Mouse (Mus musculus) liver, postnatal 0 days (tissue): Measurements from ENCODE around the gene Rabgap1l. TPM values are rescaled to one million over a fixed set of nuclear protein-coding genes. Genes with fewer than 3 reads are reported as not detected.

Experiments used
- ATAC-seq: fragments of 200-750 bp; cut with Nextera tagmentation; 2 replicates; pipeline ENCODE4 v1.8.0; 2017; ENCODE audit warnings: mild to moderate bottlenecking, moderate library complexity
- DNase-seq: peaks from one replicate; pipeline ENCODE4 v3.0.0-alpha.2; 2016
- H3K27ac ChIP-seq: fragments of 300-500 bp; sonication (generic); 2 replicates; pipeline ENCODE4 v1.5.1; 2014; ENCODE audit warnings: antibody characterized with exemption, moderate library complexity, mild to moderate bottlenecking, low read depth
- H3K27me3 ChIP-seq: fragments of 300-500 bp; sonication (generic); 2 replicates; pipeline ENCODE4 v1.6.1; 2014; ENCODE audit warnings: low read length, control low read depth, mixed read lengths; ENCODE audit not compliant: insufficient read depth
- H3K36me3 ChIP-seq: fragments of 300-500 bp; sonication (generic); replicated peaks from 2 replicates; pipeline ENCODE4 v1.6.1; 2014; ENCODE audit warnings: mild to moderate bottlenecking, control low read depth, low read length, moderate library complexity, mixed read lengths; ENCODE audit not compliant: insufficient read depth
- H3K4me1 ChIP-seq: fragments of 300-500 bp; sonication (generic); 2 replicates; pipeline ENCODE4 v1.6.1; 2014; ENCODE audit warnings: antibody characterized with exemption, mild to moderate bottlenecking, control low read depth; ENCODE audit not compliant: insufficient read depth
- H3K4me2 ChIP-seq: fragments of 300-500 bp; sonication (generic); 2 replicates; pipeline ENCODE4 v1.6.1; 2014; ENCODE audit warnings: low read depth, mild to moderate bottlenecking, low read length, moderate library complexity, mixed read lengths
- H3K4me3 ChIP-seq: fragments of 300-500 bp; sonication (generic); 2 replicates; pipeline ENCODE4 v1.5.1; 2014; ENCODE audit warnings: low read depth, low read length
- H3K9ac ChIP-seq: fragments of 300-500 bp; sonication (generic); replicated peaks from 2 replicates; pipeline ENCODE4 v1.6.1; 2014; ENCODE audit warnings: mild to moderate bottlenecking, moderate library complexity
- H3K9me3 ChIP-seq: fragments of 300-500 bp; sonication (generic); 2 replicates; pipeline ENCODE4 v1.6.1; 2016; ENCODE audit warnings: mild to moderate bottlenecking, control low read depth, low read length, mixed read lengths
- CTCF ChIP-seq: sonication (generic); IDR thresholded peaks from 2 replicates; pipeline ENCODE4 v1.5.1; 2016; ENCODE audit warnings: antibody characterized with exemption, low read depth
- EP300 ChIP-seq: IDR thresholded peaks from 2 replicates; pipeline ENCODE4 v1.6.1; 2016; ENCODE audit warnings: antibody characterized with exemption, low read depth, mild to moderate bottlenecking
- WGBS: fragments of 180-500 bp; shearing (Covaris S2); extraction: QIAGEN DNeasy Blood & Tissue Kit; methylation state at CpG from one replicate; pipeline ENCODE4 v1.1.7; 2014; ENCODE audit not compliant: insufficient replicate concordance; 5-methylcytosine and 5-hydroxymethylcytosine counted together
- polyA plus RNA-seq: library from polyadenylated mRNA; unstranded; fragments of >200 nt; fragmentation: Nextera tagmentation; extraction: Ambion mirVana; gene quantifications from 2 replicates; pipeline ENCODE4 v1.2.1, GENCODE M21; 2015

Rabgap1l gene
- polyA plus RNA-seq, 1 experiment from 2014 or later: 21.6 TPM

DNA sequence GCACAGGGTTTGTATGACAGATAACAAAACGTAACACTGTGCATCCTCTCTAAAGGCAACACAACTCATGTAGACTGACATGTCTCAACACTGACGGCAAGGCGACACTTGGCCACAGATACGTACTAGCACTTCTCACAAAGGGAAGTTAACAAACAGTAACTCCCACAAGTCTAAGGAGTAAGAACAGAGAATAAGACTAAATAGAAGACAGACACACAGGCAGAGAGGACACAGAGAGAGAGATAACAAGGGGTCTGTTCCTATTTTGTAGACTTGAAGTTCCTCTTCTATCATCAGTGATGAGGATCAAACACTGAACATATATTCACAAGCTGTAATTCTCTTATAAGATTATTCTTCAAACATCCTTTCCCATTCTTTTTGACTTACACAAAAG, 216.9 kb downstream of the Rabgap1l start:
- TF ChIP-seq CTCF (no peak), EP300 (no peak)
- ATAC-seq: no peak
- no peaks in the 10 kb centered on the region for H3K36me3 ChIP-seq
- H3K9ac ChIP-seq: no peak overlapping the region
- H3K27ac ChIP-seq: no peak overlapping the region
- no peaks in the 10 kb centered on the region for H3K9me3 ChIP-seq
- H3K27me3 ChIP-seq: no peaks in the 10 kb centered on the region
- DNase-seq: no peak
- H3K4me2 ChIP-seq: no peak overlapping the region
- 77% methylated on average over 4 of the region's 4 CpGs for WGBS
- no peaks in the 10 kb centered on the region for H3K4me1 ChIP-seq
- no peak overlapping the region for H3K4me3 ChIP-seq

DNA sequence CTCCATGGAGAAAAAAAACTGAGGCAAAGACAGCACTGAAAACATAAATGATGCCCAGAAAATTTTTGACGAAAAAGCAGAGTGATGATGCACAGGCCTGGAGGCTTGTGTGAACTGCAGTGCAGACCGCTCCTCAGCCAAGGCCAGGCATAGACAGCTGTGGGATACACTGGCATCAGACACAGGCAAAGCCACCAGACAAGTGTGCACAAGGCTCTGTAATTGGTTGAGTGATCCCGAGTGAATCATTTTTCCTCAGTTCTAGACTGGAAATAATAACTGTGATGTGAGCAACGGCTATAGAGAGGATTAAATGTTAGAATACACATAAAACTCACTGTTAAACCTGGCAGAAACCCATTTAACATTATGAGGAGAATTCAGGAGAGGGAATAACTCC, 219.0 kb downstream of the Rabgap1l start:
- H3K27ac ChIP-seq: no peak overlapping the region
- no peak for ATAC-seq
- no peaks in the 10 kb centered on the region for H3K27me3 ChIP-seq
- H3K4me2 ChIP-seq: no peak overlapping the region
- H3K4me3 ChIP-seq: no peak overlapping the region
- DNase-seq: no peak
- H3K9me3 ChIP-seq: no peaks in the 10 kb centered on the region
- WGBS: 80% methylated on average over 4 of the region's 4 CpGs
- no peaks in the 10 kb centered on the region for H3K36me3 ChIP-seq
- no peaks in the 10 kb centered on the region for H3K4me1 ChIP-seq
- no peak overlapping the region for H3K9ac ChIP-seq
- TF ChIP-seq EP300 (no peak), CTCF (no peak)

DNA sequence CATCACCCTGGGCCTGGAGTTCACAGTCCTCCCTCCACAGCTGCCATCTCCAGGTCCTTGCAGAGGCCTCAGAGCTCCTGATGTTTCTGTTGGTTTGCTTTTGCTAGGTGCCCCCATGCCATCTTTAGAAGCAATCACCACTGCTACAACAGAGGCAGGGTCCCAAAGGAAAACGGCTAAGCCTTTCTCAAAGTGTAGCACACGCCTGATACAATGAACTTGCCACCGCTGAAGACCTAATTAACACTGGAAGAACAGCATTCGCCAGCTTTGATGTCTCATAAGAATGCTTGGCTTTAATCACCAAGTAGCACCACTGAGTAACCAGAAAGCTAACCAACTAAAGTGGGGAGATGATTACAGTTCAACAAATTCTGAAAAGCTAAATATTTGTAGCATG, 226.6 kb downstream of the Rabgap1l start:
- WGBS: 74% methylated on average over 4 of the region's 4 CpGs
- ATAC-seq: no peak

DNA sequence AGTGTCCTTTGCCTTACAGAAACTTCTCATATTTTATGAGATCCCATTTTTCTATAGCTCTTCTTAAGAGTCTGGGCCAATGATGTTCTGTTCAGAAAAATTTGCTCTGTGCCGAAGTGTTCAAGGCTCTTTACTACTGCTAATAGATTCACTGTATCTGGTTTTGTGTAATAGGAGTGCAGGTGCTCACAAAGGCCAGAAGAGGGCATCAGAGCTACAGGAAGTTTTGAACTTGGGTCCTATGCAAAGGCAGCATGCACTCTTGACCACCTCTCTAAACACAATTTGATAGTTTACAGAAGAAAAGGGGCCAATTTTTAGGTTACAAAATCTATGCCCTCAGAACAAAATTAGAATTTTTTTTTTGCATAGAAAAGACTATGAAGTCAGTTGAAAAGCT, 231.6 kb downstream of the Rabgap1l start:
- Histone ChIP-seq H3K9me3 (no peaks in the 10 kb centered on the region), H3K36me3 (no peaks in the 10 kb centered on the region), H3K4me3 (no peak overlapping the region), H3K4me2 (no peak overlapping the region), H3K9ac (no peak overlapping the region), H3K4me1 (no peaks in the 10 kb centered on the region), H3K27me3 (no peaks in the 10 kb centered on the region), H3K27ac (no peak overlapping the region)
- no peak for DNase-seq
- no peak for ATAC-seq
- 65% methylated on average over 1 of the region's 1 CpGs for WGBS
- TF ChIP-seq EP300 (no peak), CTCF (peak; percentile 67)

More for the DNA sequence above, 226.6 kb downstream of the Rabgap1l start:
- Histone ChIP-seq H3K9ac (no peak overlapping the region), H3K9me3 (no peaks in the 10 kb centered on the region), H3K27ac (no peak overlapping the region), H3K36me3 (no peaks in the 10 kb centered on the region), H3K4me2 (no peak overlapping the region), H3K4me1 (no peaks in the 10 kb centered on the region), H3K27me3 (no peaks in the 10 kb centered on the region), H3K4me3 (no peak overlapping the region)
- no peak for DNase-seq
- no peak for TF ChIP-seq EP300
- TF ChIP-seq CTCF: no peak

DNA sequence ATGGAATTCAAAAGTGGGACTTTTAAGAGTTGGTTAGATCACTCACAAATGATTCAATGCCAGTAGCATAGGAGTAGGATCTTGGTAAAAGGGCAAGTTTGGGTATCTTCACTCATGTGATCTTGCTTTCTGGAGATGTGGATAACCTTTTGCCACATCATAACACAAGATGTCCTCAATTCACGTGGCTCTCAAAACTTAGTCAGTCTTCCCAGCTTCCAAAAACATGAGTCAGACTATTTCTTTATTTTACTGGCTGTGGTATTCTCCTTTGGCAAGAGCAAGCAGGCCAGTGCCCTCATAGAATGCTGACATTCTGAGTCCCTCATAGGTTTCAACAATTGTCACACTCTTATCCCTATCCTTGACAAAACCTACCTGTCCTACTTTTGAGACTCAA, 242.4 kb downstream of the Rabgap1l start:
- Histone ChIP-seq H3K27ac (no peak overlapping the region), H3K9me3 (no peaks in the 10 kb centered on the region), H3K4me1 (no peaks in the 10 kb centered on the region), H3K36me3 (no peaks in the 10 kb centered on the region), H3K9ac (no peak overlapping the region), H3K4me3 (no peak overlapping the region), H3K4me2 (no peak overlapping the region), H3K27me3 (no peaks in the 10 kb centered on the region)
- 82% methylated on average over 1 of the region's 1 CpGs for WGBS
- no peak for ATAC-seq
- DNase-seq: no peak
- TF ChIP-seq CTCF (no peak), EP300 (no peak)

DNA sequence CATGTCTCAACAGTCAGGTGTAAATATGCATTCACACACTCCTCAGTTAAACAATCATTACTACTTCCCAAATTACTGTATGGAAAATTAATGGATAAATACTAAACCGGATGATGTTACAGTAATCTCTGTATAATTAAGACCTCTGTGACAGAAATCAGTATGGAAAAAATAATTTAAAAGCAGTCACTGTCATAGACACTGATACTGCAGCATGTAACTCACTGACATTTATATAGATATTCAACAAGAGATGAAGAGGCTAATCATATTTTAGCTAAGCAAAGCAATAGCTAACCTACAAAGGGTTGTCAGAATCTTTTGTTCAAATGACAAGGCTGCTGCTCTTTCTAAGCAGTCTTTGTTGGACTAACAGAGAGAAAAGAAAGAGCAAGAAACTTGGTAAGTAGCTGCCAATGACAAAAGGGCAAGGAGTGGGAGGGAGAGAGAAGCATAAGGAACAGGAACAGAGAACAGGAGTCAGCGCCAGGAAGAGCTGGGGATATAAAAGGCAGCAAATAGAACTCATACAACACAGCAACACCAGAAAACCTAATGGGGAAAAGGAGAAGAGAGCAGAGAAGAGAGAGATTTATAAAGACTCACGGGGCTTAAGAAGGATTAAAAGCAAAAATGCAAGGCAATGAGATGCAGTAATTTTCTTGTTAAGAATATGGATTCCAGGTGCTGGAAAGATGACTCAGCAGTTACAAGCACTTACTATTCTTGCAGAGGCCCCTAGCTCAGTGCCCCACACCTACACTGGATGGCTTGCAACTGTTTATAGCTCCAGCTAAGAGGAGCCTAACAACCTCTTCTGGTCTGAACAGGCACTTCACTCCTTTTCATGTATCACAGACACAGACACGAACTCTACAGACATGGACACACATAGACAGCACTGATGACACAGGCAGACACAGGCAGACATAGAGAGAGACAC, 244.8 kb downstream of the Rabgap1l start:
- no peak overlapping the region for H3K27ac ChIP-seq
- ATAC-seq: no peak
- TF ChIP-seq EP300 (no peak), CTCF (no peak)
- no peaks in the 10 kb centered on the region for H3K36me3 ChIP-seq
- no peak overlapping the region for H3K9ac ChIP-seq
- H3K4me3 ChIP-seq: no peak overlapping the region
- WGBS: 73% methylated on average over 4 of the region's 4 CpGs
- H3K4me1 ChIP-seq: no peaks in the 10 kb centered on the region
- H3K9me3 ChIP-seq: no peaks in the 10 kb centered on the region
- no peak overlapping the region for H3K4me2 ChIP-seq
- no peaks in the 10 kb centered on the region for H3K27me3 ChIP-seq
- DNase-seq: no peak
